Mouse (Mus musculus) MEL (cell line): Measurements from ENCODE around the gene Spag9.

Experiments used
- BHLHE40 ChIP-seq: IDR thresholded peaks from 2 replicates; pipeline ENCODE4 v1.6.1; 2012; ENCODE audit warnings: low read depth, mild to moderate bottlenecking, inconsistent platforms, low read length, improper control_type of control experiment, borderline replicate concordance
- CHD1 ChIP-seq: IDR thresholded peaks from 2 replicates; pipeline ENCODE4 v1.6.1; 2012; ENCODE audit warnings: low read depth, mild to moderate bottlenecking, inconsistent platforms, low read length, improper control_type of control experiment
- POLR2A ChIP-seq, 2 experiments: IDR thresholded peaks; 2 replicates each; pipeline ENCODE4 v1.6.1; 2011 to 2012; ENCODE audit warnings: low read length in 2 of 2, mild to moderate bottlenecking in 2 of 2, control low read depth in 1 of 2, improper control_type of control experiment in 1 of 2, low read depth in 1 of 2, moderate library complexity in 1 of 2; ENCODE audit not compliant: control insufficient read depth in 1 of 2, insufficient read depth in 1 of 2, poor library complexity in 1 of 2
- USF2 ChIP-seq, 2 experiments: IDR thresholded peaks; 2 replicates each; pipeline ENCODE4 v1.6.1; 2011 to 2012; ENCODE audit warnings: improper control_type of control experiment in 2 of 2, low read length in 2 of 2, borderline replicate concordance in 1 of 2, inconsistent platforms in 1 of 2, low read depth in 1 of 2, mild to moderate bottlenecking in 1 of 2; ENCODE audit not compliant: insufficient read depth in 1 of 2

GRCm38 (mm10) chr11:94143336-94143735 is 147.4 kb downstream of the Spag9 start:
- TF ChIP-seq POLR2A (IDR thresholded peaks at IDR 0.05; ENCODE audit: control insufficient read depth in 1 of 2, insufficient read depth in 1 of 2, low read depth in 1 of 2, low read length in 2 of 2, poor library complexity in 1 of 2) (no peak), CHD1 (no peak), USF2 (IDR thresholded peaks at IDR 0.05; ENCODE audit: borderline replicate concordance in 1 of 2, insufficient read depth in 1 of 2, low read depth in 1 of 2, low read length in 2 of 2) (no peak), BHLHE40 (no peak)
